Mouse (Mus musculus) duodenum, adult 2 months (tissue): Measurements from ENCODE around the gene Brsk2. TPM values are rescaled to one million over a fixed set of nuclear protein-coding genes. Genes with fewer than 3 reads are reported as not detected.

ENCODE experiments used
- polyA plus RNA-seq: library from polyadenylated mRNA; depleted of rRNA; stranded (reverse); fragments of >200 nt; gene quantifications from 2 replicates; pipeline ENCODE4 v1.2.3, GENCODE M21; 2012; ENCODE audit warnings: low replicate concordance; rRNA removed

Gene Brsk2
- polyA plus RNA-seq: 0.64 and 4.0 TPM in 2 replicates

DNA sequence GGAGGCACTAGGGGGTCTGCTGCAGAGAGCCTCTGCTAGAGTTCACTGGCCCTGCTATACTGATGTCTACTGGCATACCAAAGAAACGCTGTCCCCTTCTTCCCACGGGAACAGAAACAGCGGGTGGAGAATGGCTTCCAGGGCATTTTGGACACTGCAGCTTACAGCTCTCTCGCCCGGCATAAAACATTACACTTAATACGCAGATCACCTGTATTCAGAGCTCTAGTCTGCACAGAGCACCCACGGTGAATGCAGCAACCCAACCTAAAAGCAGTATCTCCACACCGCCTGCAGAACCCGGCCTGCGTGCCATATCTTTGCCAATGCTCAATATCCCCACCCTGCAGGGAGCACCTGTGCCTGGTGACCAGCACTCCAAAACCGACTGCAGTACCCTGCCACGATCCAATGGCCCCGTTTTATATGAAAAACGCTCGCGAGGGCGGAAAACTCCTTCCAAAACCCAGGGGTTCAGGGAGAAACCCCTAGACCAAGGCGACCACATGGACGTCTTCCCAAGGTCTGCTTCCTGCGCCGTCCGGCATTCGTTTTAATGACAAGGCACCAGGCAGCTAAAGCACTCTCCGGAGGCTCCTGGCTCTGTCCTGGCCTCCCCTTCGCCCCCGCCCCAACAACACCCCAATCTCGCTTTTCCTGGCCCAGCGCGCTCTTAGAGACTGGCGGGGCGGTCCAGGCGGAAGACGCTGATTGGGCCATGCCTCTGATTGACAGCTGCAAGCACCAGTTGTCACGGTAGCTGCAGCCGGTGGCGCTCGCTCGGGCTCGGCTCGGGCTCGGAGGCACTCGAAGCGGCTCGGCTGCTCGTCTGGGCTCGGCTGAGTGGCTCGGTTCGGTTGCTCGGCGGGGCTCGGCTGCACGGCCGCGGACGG lies at the start of gene Brsk2:
Brsk2 (plus strand) TSS at position 846 of the 893 bp plus-strand sequence.

DNA sequence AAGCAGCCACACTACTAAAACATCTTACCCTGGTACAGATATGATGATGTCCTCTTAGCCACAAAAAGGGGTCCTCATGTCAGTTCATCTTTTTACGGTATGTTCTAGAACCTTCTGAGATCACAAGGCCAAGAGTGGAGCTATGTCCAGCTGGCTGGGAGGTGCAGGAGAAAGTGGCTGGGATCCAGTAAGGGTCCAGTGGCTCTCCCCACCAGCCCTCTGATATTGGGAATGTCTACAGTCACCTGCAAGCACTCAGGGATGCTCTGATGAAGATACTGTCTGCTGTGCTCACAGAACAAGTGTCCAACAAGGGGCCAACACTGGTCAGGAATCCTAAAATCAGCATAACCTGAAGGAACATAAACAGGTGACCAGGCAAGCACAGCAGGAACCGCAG lies 31.1 kb upstream of the Brsk2 start, which contains the start of gene Tollip:
Tollip (minus strand) TSS at position 101 of the 400 bp plus-strand sequence.

Other genes starting within 250 kb of the Brsk2 start
- gene Muc5ac, start 160.8 kb upstream of the Brsk2 start, polyA plus RNA-seq: 0.40 and 136 TPM in 2 replicates
- 1.1 TPM in 1 of 2 replicates, not detected in the other for gene Muc5b, start 110.7 kb upstream of the Brsk2 start, polyA plus RNA-seq
- 32.7 and 54.7 TPM in 2 replicates for gene Tollip, start 31.2 kb upstream of the Brsk2 start, polyA plus RNA-seq
- gene Mob2, start 111.3 kb downstream of the Brsk2 start, polyA plus RNA-seq: 30.2 and 35.8 TPM in 2 replicates
- gene Dusp8, start 146.1 kb downstream of the Brsk2 start, polyA plus RNA-seq: 11.0 and 11.1 TPM in 2 replicates
- gene Gm45618, start 171.0 kb downstream of the Brsk2 start, polyA plus RNA-seq: not detected in 2 replicates
- gene Gm39115, start 186.3 kb downstream of the Brsk2 start, polyA plus RNA-seq: not detected in 2 replicates
- not detected in 2 replicates for gene Gm45337, start 194.9 kb downstream of the Brsk2 start, polyA plus RNA-seq
- 0.33 TPM in 1 of 2 replicates, not detected in the other for gene Gm29735, start 207.4 kb downstream of the Brsk2 start, polyA plus RNA-seq
- gene Gm4553, start 216.0 kb downstream of the Brsk2 start, polyA plus RNA-seq: not detected in 2 replicates
- not detected in 2 replicates for gene Krtap5-2, start 226.3 kb downstream of the Brsk2 start, polyA plus RNA-seq
- gene Gm10153, start 240.6 kb downstream of the Brsk2 start, polyA plus RNA-seq: not detected in 2 replicates